Mouse (Mus musculus): ENCODE measurements around the gene Ensa.

DNA sequence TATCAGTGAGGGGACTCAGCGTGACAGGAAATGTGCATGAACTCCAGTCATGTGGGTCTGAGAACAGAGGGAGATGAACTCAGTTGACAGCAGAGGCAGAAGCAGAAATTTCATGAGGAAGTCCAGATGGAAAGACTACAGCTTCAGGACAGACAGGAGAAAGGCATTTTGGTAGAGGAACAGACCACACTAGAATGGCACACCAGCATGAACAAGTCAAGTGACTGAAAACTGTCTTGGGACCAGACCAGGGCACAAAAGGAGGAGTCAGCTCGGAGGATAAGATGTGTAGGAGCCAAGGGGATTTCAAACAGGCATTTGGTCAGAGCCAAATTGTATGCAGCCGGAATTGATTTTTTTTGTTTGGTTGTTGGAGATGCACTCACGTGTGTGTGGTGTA, 10.8 kb downstream of the Ensa start:
- TF ChIP-seq POLR2A (IDR thresholded peaks at IDR 0.05; ENCODE audit: extremely low read depth, insufficient read depth, low read length) (no peak), CTCF (IDR thresholded peaks at IDR 0.05; ENCODE audit: extremely low read depth, insufficient read depth, low read length) (no peak)
